7 mouse cellular contexts compared by ENCODE assay signal in the genomic region with DNA sequence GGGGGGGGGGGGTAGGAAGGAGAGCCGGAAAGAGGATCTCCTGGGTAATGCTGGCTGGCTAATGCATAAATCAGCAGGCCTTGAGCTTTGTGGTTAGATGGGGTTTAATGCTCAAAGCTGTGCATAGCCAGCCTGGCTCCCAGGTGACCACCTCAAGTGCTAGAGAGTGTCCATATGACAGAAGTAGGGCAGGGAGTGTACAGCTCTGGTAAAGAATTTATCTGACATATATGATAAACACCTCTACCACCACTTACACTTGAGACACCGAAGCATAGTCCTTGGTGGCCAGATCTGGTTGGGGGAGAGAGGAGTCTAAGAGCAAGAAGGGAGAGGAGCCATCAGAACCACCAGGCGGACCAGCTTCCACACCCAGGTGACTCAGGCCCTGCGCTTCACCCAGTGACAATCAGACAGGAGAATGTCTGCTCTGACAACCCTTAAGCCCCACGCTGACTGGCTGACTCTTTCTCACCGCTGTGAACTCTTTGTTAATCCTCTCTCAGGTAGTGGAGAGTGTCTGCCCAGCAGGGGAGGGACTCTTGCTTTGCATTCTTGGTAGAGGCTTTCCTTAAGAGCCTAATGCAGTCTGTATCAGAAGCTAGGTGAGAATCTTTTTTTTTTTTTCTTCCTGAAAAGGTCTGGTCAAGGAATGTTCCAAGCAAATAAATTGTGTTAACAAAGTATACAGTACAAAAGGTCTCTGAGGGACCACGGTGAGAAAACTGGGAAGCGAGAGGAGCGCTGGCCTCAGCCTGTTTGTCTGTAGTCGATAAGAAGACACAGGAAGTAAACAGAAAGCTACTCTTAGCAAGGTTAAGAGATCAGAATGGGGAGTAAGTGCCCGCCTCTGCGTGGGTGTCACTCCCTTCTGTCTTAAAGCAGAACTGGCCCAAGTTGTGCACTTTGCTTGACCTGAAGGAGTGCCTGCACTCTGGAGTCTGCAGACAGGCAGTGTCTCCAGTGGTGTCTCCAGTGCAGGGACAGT.
A peak's percentile ranks its signal among the peaks of the same experiment; 100 is the strongest.
DNase-seq lines count a peak whose midpoint lies in the region; ATAC-seq and TF ChIP-seq lines count a peak whose summit lies in the region.

No protein-coding gene starts in this region.

- H3K4me1 ChIP-seq in E14TG2a.4 (replicated peaks; ENCODE audit: low read depth, low read length): peaks cover 68% of the 10 kb centered on the region
- H3K4me1 ChIP-seq in heart, embryonic 12.5 days (replicated peaks): peaks cover 49% of the 10 kb centered on the region
- peaks cover 12% of the 10 kb centered on the region; the same call in 1 of the 2 replicates for H3K4me1 ChIP-seq in kidney, postnatal 0 days (replicated peaks; ENCODE audit: insufficient read depth, low read length)
- peaks cover 75% of the 10 kb centered on the region for H3K4me1 ChIP-seq in megakaryocyte, embryonic 14.5 days
- peaks cover 18% of the 10 kb centered on the region for H3K4me1 ChIP-seq in stomach, embryonic 15.5 days

- peak overlapping the region; percentile 60 for H3K27ac ChIP-seq in heart, embryonic 12.5 days (ENCODE audit: poor library complexity, severe bottlenecking)
- peak overlapping the region; percentile 31 for H3K27ac ChIP-seq in kidney, postnatal 0 days
- H3K27ac ChIP-seq in stomach, embryonic 15.5 days: peak overlapping the region; percentile 71

- peak overlapping the region; percentile 51 for H3K4me3 ChIP-seq in E14TG2a.4 (replicated peaks; ENCODE audit: low read length)
- H3K4me3 ChIP-seq in heart, embryonic 12.5 days: no peak overlapping the region
- H3K4me3 ChIP-seq in kidney, postnatal 0 days (replicated peaks; ENCODE audit: low read depth, low read length): no peak overlapping the region
- peak overlapping the region; percentile 70 for H3K4me3 ChIP-seq in megakaryocyte, embryonic 14.5 days (replicated peaks)
- H3K4me3 ChIP-seq in stomach, embryonic 15.5 days (replicated peaks): no peak overlapping the region

- peak; percentile 42 for DNase-seq in T-cell, adult 2 months (ENCODE audit: low spot score)
- DNase-seq in kidney, postnatal 0 days (ENCODE audit: low spot score): peak; percentile 78
- DNase-seq in cerebellum, postnatal 4 days (ENCODE audit: low spot score in 2 of 2): no peak

- H3K36me3 ChIP-seq in E14TG2a.4 (ENCODE audit: insufficient read depth, low read length): peaks cover 14% of the 10 kb centered on the region; the same call in 1 of the 2 replicates
- peaks cover 8% of the 10 kb centered on the region for H3K36me3 ChIP-seq in heart, embryonic 12.5 days
- no peaks in the 10 kb centered on the region for H3K36me3 ChIP-seq in kidney, postnatal 0 days (ENCODE audit: insufficient read depth, low read length)
- peaks cover 56% of the 10 kb centered on the region for H3K36me3 ChIP-seq in megakaryocyte, embryonic 14.5 days (replicated peaks; ENCODE audit: low read length)
- no peaks in the 10 kb centered on the region for H3K36me3 ChIP-seq in stomach, embryonic 15.5 days

- peak overlapping the region; percentile 22; the same call in 1 of the 2 replicates for H3K4me2 ChIP-seq in heart, embryonic 12.5 days
- no peak overlapping the region for H3K4me2 ChIP-seq in kidney, postnatal 0 days (ENCODE audit: low read length)
- H3K4me2 ChIP-seq in stomach, embryonic 15.5 days: 0 out of 2 replicates have a peak overlapping the region, but pooled peaks have one; percentile 4

- 0 out of 2 replicates have a peak overlapping the region, but pooled peaks have one; percentile 26 for H3K9ac ChIP-seq in heart, embryonic 12.5 days
- H3K9ac ChIP-seq in kidney, postnatal 0 days (ENCODE audit: low read depth, low read length): no peak overlapping the region
- H3K9ac ChIP-seq in stomach, embryonic 15.5 days: no peak overlapping the region

- no peaks in the 10 kb centered on the region for H3K27me3 ChIP-seq in E14TG2a.4 (ENCODE audit: insufficient read depth, low read length)
- H3K27me3 ChIP-seq in heart, embryonic 12.5 days (replicated peaks): no peaks in the 10 kb centered on the region
- H3K27me3 ChIP-seq in kidney, postnatal 0 days (ENCODE audit: insufficient read depth, low read length): no peaks in the 10 kb centered on the region
- H3K27me3 ChIP-seq in megakaryocyte, embryonic 14.5 days (replicated peaks): peaks cover 7% of the 10 kb centered on the region
- no peaks in the 10 kb centered on the region for H3K27me3 ChIP-seq in stomach, embryonic 15.5 days (replicated peaks)

- peak; percentile 63 for ATAC-seq in heart, embryonic 12.5 days (ENCODE audit: insufficient number of reproducible peaks, low FRiP score)
- peak; percentile 26; the same call in 1 of the 2 replicates for ATAC-seq in kidney, postnatal 0 days (replicated peaks; ENCODE audit: low FRiP score, low read depth)
- ATAC-seq in stomach, embryonic 15.5 days (ENCODE audit: insufficient read depth, low FRiP score, low read depth): peak; percentile 32; the same call in 1 of the 2 replicates

- WGBS in heart, embryonic 12.5 days: 36% methylated on average over 12 of the region's 12 CpGs
- WGBS in kidney, postnatal 0 days: 29% methylated on average over 12 of the region's 12 CpGs
- WGBS in stomach, embryonic 15.5 days: 34% methylated on average over 12 of the region's 12 CpGs

- no peak for TF ChIP-seq CTCF in E14TG2a.4 (conservative IDR thresholded peaks at IDR 0.05; ENCODE audit: low read length)
- no peak for TF ChIP-seq CTCF in kidney, postnatal 0 days (IDR thresholded peaks at IDR 0.05; ENCODE audit: low read depth)

- H3K9me3 ChIP-seq in E14TG2a.4 (ENCODE audit: low read length): no peaks in the 10 kb centered on the region
- no peaks in the 10 kb centered on the region for H3K9me3 ChIP-seq in heart, embryonic 12.5 days (replicated peaks)
- H3K9me3 ChIP-seq in kidney, postnatal 0 days (replicated peaks; ENCODE audit: low read length): no peaks in the 10 kb centered on the region
- no peaks in the 10 kb centered on the region for H3K9me3 ChIP-seq in megakaryocyte, embryonic 14.5 days
- no peaks in the 10 kb centered on the region for H3K9me3 ChIP-seq in stomach, embryonic 15.5 days

Comparison
In these comparisons a context has a peak if more than half of its experiments do, and no peak if none do; other contexts are left out.
1. H3K4me3 ChIP-seq: peak in E14TG2a.4 (single experiment) and megakaryocyte, embryonic 14.5 days (single experiment); none in heart, embryonic 12.5 days (single experiment), kidney, postnatal 0 days (single experiment) and stomach, embryonic 15.5 days (single experiment).
2. DNase-seq: peak in T-cell, adult 2 months (single experiment) and kidney, postnatal 0 days (single experiment); none in cerebellum, postnatal 4 days (0 of 2).
3. Peak in every context shown above with its lines, with median percentiles within 50 percentile points of each other: ATAC-seq and H3K27ac ChIP-seq.